Mouse (Mus musculus) kidney, embryonic 14.5 days (tissue): Measurements from ENCODE around the gene Znhit3. TPM values are rescaled to one million over a fixed set of nuclear protein-coding genes. Genes with fewer than 3 reads are reported as not detected.
A peak's percentile ranks its signal among the peaks of the same experiment; 100 is the strongest.

Experiments
- ATAC-seq: fragments of 200-750 bp; cut with Nextera tagmentation; 2 replicates; pipeline ENCODE4 v1.8.0; 2017; ENCODE audit warnings: moderate number of reproducible peaks, mild to moderate bottlenecking, moderate TSS enrichment, moderate library complexity; ENCODE audit not compliant: low FRiP score, low TSS enrichment
- H3K27ac ChIP-seq: fragments of 300-500 bp; sonication (generic); 2 replicates; pipeline ENCODE4 v1.5.1; 2014; ENCODE audit warnings: low read depth, mild to moderate bottlenecking, low read length, moderate library complexity, mixed read lengths
- H3K27me3 ChIP-seq: fragments of 300-500 bp; sonication (generic); 2 replicates; pipeline ENCODE4 v1.6.1; 2014; ENCODE audit warnings: mild to moderate bottlenecking, low read length; ENCODE audit not compliant: control insufficient read depth, insufficient read depth
- H3K36me3 ChIP-seq: fragments of 300-500 bp; sonication (generic); 2 replicates; pipeline ENCODE4 v1.6.1; 2014; ENCODE audit warnings: low read length, mixed read lengths; ENCODE audit not compliant: control insufficient read depth, insufficient read depth
- H3K4me1 ChIP-seq: fragments of 300-500 bp; sonication (generic); 2 replicates; pipeline ENCODE4 v1.6.1; 2014; ENCODE audit warnings: low read length, mixed read lengths; ENCODE audit not compliant: control insufficient read depth, insufficient read depth
- H3K4me2 ChIP-seq: fragments of 300-500 bp; sonication (generic); replicated peaks from 2 replicates; pipeline ENCODE4 v1.6.1; 2014; ENCODE audit warnings: low read depth, mild to moderate bottlenecking, low read length
- H3K4me3 ChIP-seq: fragments of 300-500 bp; sonication (generic); 2 replicates; pipeline ENCODE4 v1.5.1; 2014; ENCODE audit warnings: mild to moderate bottlenecking, low read length
- H3K9ac ChIP-seq: fragments of 300-500 bp; sonication (generic); 2 replicates; pipeline ENCODE4 v1.6.1; 2014; ENCODE audit warnings: low read depth, mild to moderate bottlenecking, low read length, moderate library complexity
- H3K9me3 ChIP-seq: fragments of 300-500 bp; sonication (generic); 2 replicates; pipeline ENCODE4 v1.6.1; 2016; ENCODE audit warnings: low read length; ENCODE audit not compliant: control insufficient read depth
- WGBS: fragments of 180-500 bp; shearing (Covaris S2); extraction: QIAGEN DNeasy Blood & Tissue Kit; methylation state at CpG from one replicate; pipeline ENCODE4 v1.1.7; 2014; 5-methylcytosine and 5-hydroxymethylcytosine counted together
- polyA plus RNA-seq: library from polyadenylated mRNA; unstranded; fragments of >200 nt; fragmentation: Nextera tagmentation; extraction: Ambion mirVana; gene quantifications from 2 replicates; pipeline ENCODE4 v1.2.1, GENCODE M21; 2014

Gene Znhit3
- polyA plus RNA-seq: 71.6 and 81.0 TPM in 2 replicates

GRCm38 (mm10) chr11:84916053-84916702, at the start of gene Znhit3:
Znhit3 (minus strand) TSS chr11:84916366.
- Histone ChIP-seq H3K27ac (no peak within 1 kb of the TSS), H3K36me3 (peaks cover 26% of the 10 kb centered on the region), H3K9me3 (no peaks in the 10 kb centered on the region), H3K9ac (peak within 1 kb of the TSS; percentile 78), H3K4me1 (no peaks in the 10 kb centered on the region), H3K27me3 (no peaks in the 10 kb centered on the region), H3K4me3 (peak within 1 kb of the TSS; percentile 99), H3K4me2 (peak within 1 kb of the TSS; percentile 65)
- peak; percentile 87 for ATAC-seq
- WGBS: 4% methylated on average over 34 of the region's 34 CpGs

- H3K4me3 ChIP-seq: no peak overlapping the region
- no peak overlapping the region for H3K9ac ChIP-seq
- 54% methylated on average over 3 of the region's 3 CpGs for WGBS
- no peaks in the 10 kb centered on the region for H3K36me3 ChIP-seq
- no peak overlapping the region for H3K27ac ChIP-seq
- H3K4me2 ChIP-seq: no peak overlapping the region
- no peaks in the 10 kb centered on the region for H3K9me3 ChIP-seq
- no peaks in the 10 kb centered on the region; the same call in 1 of the 2 replicates for H3K27me3 ChIP-seq
- peaks cover 16% of the 10 kb centered on the region for H3K4me1 ChIP-seq
- ATAC-seq: no peak
Measured at GRCm38 (mm10) chr11:84963556-84963955, 47.4 kb upstream of the Znhit3 start.

- no peak for ATAC-seq
- Histone ChIP-seq H3K4me1 (peaks cover 19% of the 10 kb centered on the region), H3K4me3 (no peak overlapping the region), H3K9me3 (no peaks in the 10 kb centered on the region), H3K4me2 (no peak overlapping the region), H3K27me3 (peaks cover 3% of the 10 kb centered on the region; the same call in 1 of the 2 replicates), H3K9ac (no peak overlapping the region), H3K27ac (no peak overlapping the region), H3K36me3 (no peaks in the 10 kb centered on the region)
- 85% methylated on average over 4 of the region's 4 CpGs for WGBS
Measured at GRCm38 (mm10) chr11:84962536-84962935, 46.4 kb upstream of the Znhit3 start.

- Histone ChIP-seq H3K4me1 (peaks cover 17% of the 10 kb centered on the region), H3K36me3 (no peaks in the 10 kb centered on the region), H3K4me3 (no peak overlapping the region), H3K27me3 (peaks cover 12% of the 10 kb centered on the region; the same call in 1 of the 2 replicates), H3K9ac (no peak overlapping the region), H3K27ac (no peak overlapping the region), H3K9me3 (no peaks in the 10 kb centered on the region), H3K4me2 (no peak overlapping the region)
- no peak for ATAC-seq
- WGBS: 92% methylated on average over 4 of the region's 4 CpGs
Measured at GRCm38 (mm10) chr11:84961571-84961970, 45.4 kb upstream of the Znhit3 start.

GRCm38 (mm10) chr11:84960780-84961179, 44.6 kb upstream of the Znhit3 start:
- 73% methylated on average over 6 of the region's 6 CpGs for WGBS
- H3K27ac ChIP-seq: no peak overlapping the region
- H3K27me3 ChIP-seq: peaks cover 16% of the 10 kb centered on the region; the same call in 1 of the 2 replicates
- H3K9ac ChIP-seq: no peak overlapping the region
- no peaks in the 10 kb centered on the region for H3K36me3 ChIP-seq
- no peak for ATAC-seq
- H3K4me2 ChIP-seq: no peak overlapping the region
- H3K9me3 ChIP-seq: no peaks in the 10 kb centered on the region
- no peak overlapping the region for H3K4me3 ChIP-seq
- H3K4me1 ChIP-seq: peaks cover 17% of the 10 kb centered on the region

- Histone ChIP-seq H3K4me3 (no peak overlapping the region), H3K4me2 (peak overlapping the region; percentile 6; the same call in 1 of the 2 replicates), H3K27me3 (peaks cover 16% of the 10 kb centered on the region; the same call in 1 of the 2 replicates), H3K4me1 (peaks cover 17% of the 10 kb centered on the region), H3K36me3 (no peaks in the 10 kb centered on the region), H3K27ac (no peak overlapping the region), H3K9ac (no peak overlapping the region; the same call in 1 of the 2 replicates), H3K9me3 (no peaks in the 10 kb centered on the region)
- ATAC-seq: no peak
- WGBS: 41% methylated on average over 3 of the region's 3 CpGs
Measured at GRCm38 (mm10) chr11:84960291-84960690, 44.1 kb upstream of the Znhit3 start.

GRCm38 (mm10) chr11:84959701-84960181, 43.6 kb upstream of the Znhit3 start:
- no peak for ATAC-seq
- H3K4me3 ChIP-seq: no peak overlapping the region
- no peaks in the 10 kb centered on the region for H3K9me3 ChIP-seq
- WGBS: 3% methylated on average over 9 of the region's 9 CpGs
- H3K36me3 ChIP-seq: no peaks in the 10 kb centered on the region
- no peak overlapping the region; the same call in 1 of the 2 replicates for H3K9ac ChIP-seq
- no peak overlapping the region for H3K27ac ChIP-seq
- H3K4me1 ChIP-seq: peaks cover 17% of the 10 kb centered on the region
- H3K4me2 ChIP-seq: peak overlapping the region; percentile 6
- H3K27me3 ChIP-seq: peaks cover 16% of the 10 kb centered on the region; the same call in 1 of the 2 replicates

GRCm38 (mm10) chr11:84959181-84959580, 43.0 kb upstream of the Znhit3 start:
- H3K36me3 ChIP-seq: no peaks in the 10 kb centered on the region
- no peaks in the 10 kb centered on the region for H3K9me3 ChIP-seq
- 37% methylated on average over 5 of the region's 5 CpGs for WGBS
- no peak overlapping the region for H3K27ac ChIP-seq
- peak overlapping the region; percentile 6; the same call in 1 of the 2 replicates for H3K4me2 ChIP-seq
- ATAC-seq: peak; percentile 47; the same call in 1 of the 2 replicates
- peaks cover 16% of the 10 kb centered on the region; the same call in 1 of the 2 replicates for H3K27me3 ChIP-seq
- no peak overlapping the region for H3K4me3 ChIP-seq
- H3K9ac ChIP-seq: no peak overlapping the region
- H3K4me1 ChIP-seq: peaks cover 17% of the 10 kb centered on the region

GRCm38 (mm10) chr11:84958271-84958630, 42.1 kb upstream of the Znhit3 start:
- peaks cover 17% of the 10 kb centered on the region for H3K4me1 ChIP-seq
- peaks cover 16% of the 10 kb centered on the region; the same call in 1 of the 2 replicates for H3K27me3 ChIP-seq
- H3K27ac ChIP-seq: no peak overlapping the region
- peak overlapping the region; percentile 36 for H3K4me3 ChIP-seq
- H3K9ac ChIP-seq: no peak overlapping the region
- ATAC-seq: 0 out of 2 replicates have a peak, but pooled peaks have one; percentile 14
- H3K9me3 ChIP-seq: no peaks in the 10 kb centered on the region
- peak overlapping the region; percentile 53 for H3K4me2 ChIP-seq
- WGBS: 5% methylated on average over 11 of the region's 11 CpGs
- H3K36me3 ChIP-seq: no peaks in the 10 kb centered on the region
